Mouse (Mus musculus) heart, embryonic 10.5 days (tissue): ENCODE measurements around the gene Trpv2. TPM values are rescaled to one million over a fixed set of nuclear protein-coding genes. Genes with fewer than 3 reads are reported as not detected.

ENCODE experiments used
- DNase-seq: peaks from one replicate; pipeline ENCODE4 v3.0.0-alpha.2; 2017; ENCODE audit warnings: low spot score
- H3K27ac ChIP-seq: fragments of 300-500 bp; sonication (generic); 2 replicates; pipeline ENCODE4 v1.5.1; 2016; ENCODE audit warnings: mild to moderate bottlenecking
- H3K27me3 ChIP-seq: fragments of 300-500 bp; sonication (generic); 2 replicates; pipeline ENCODE4 v1.6.1; 2016; ENCODE audit warnings: mild to moderate bottlenecking; ENCODE audit not compliant: poor library complexity, insufficient read depth, severe bottlenecking
- H3K36me3 ChIP-seq: fragments of 300-500 bp; sonication (generic); 2 replicates; pipeline ENCODE4 v1.6.1; 2016; ENCODE audit warnings: mild to moderate bottlenecking, moderate library complexity
- H3K4me1 ChIP-seq: fragments of 300-500 bp; sonication (generic); 2 replicates; pipeline ENCODE4 v1.6.1; 2016; ENCODE audit warnings: mild to moderate bottlenecking
- H3K4me3 ChIP-seq: fragments of 300-500 bp; sonication (generic); 2 replicates; pipeline ENCODE4 v1.5.1; 2016; ENCODE audit warnings: mild to moderate bottlenecking, moderate library complexity
- H3K9me3 ChIP-seq: fragments of 300-500 bp; sonication (generic); 2 replicates; pipeline ENCODE4 v1.6.1; 2016; ENCODE audit warnings: mild to moderate bottlenecking, moderate library complexity
- WGBS: fragments of 180-500 bp; shearing (Covaris S2); methylation state at CpG from one replicate; pipeline ENCODE4 v1.1.7; 2016; 5-methylcytosine and 5-hydroxymethylcytosine counted together
- polyA plus RNA-seq: library from polyadenylated mRNA; unstranded; fragments of >200 nt; fragmentation: Nextera tagmentation; extraction: Ambion mirVana; gene quantifications from 2 replicates; pipeline ENCODE4 v1.2.1, GENCODE M21; 2016

Gene Trpv2
- polyA plus RNA-seq, 1 experiment from 2014 or later = 4.2 TPM

DNA sequence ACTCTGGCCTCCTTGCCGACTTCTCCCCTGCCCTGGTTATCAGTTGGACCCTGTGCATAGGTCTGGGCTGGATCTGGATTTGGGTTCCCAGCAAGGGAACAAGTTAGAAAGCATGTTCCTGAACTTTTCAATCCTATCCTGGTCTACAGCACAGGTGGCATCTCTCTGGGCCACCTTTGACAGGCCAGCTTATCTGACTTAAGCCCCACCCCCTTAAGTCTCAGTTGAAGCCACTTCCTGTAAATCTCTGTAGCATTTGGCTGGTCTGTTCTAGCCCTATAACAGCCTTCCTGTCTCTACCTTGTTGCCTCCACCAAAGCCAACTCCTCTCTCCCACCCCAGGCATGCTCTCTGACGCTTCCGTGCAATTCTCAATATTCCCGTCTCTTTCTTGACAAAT lies 24.3 kb downstream of the Trpv2 start:
- Histone ChIP-seq H3K4me3 (no peak overlapping the region), H3K4me1 (peaks cover 17% of the 10 kb centered on the region), H3K27ac (0 out of 2 replicates have a peak overlapping the region, but pooled peaks have one; percentile 7), H3K27me3 (no peaks in the 10 kb centered on the region), H3K36me3 (peaks cover 5% of the 10 kb centered on the region; the same call in 1 of the 2 replicates), H3K9me3 (no peaks in the 10 kb centered on the region)
- DNase-seq = no peak
- 67% methylated on average over 4 of the region's 4 CpGs for WGBS

DNA sequence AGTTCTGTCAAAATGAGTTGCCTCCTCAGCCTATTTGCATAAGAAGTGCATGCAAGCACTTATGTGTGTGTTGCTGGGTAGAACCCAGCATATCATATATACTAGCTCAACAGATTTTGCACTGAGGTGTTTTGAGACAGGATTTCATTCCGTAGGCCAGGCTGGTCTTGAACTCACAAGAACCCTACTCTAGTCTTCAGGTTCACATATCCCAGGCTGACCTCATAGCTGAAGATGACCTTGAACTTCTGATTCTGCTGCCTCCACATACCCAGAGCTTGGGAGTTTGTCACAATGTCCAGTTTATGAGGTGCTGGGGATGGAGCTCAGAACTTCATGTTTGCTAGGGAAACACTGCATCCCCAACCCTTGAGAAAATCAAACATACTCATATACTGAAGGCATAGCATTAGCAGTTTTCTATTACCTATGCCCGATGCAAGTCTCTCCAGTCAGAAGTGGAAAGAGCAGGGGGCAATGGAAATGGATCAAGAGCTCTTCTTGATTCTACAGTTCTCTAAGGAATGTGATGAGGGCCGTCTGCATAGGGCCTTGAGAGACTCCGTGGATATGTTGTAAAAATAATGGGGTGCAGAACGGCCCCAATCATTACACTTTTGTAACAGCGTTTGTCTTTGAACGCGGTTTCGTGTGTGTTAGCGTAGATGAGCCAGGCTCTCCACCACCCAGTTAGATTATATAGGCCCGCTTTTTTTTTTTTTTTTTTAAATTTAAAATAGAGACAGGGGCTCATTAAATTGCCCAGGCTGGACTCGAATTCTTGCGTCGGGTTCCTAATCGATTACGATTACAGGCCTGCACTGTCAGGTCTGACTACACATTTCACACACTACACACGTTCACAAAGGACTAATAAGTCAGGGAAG lies 27.7 kb downstream of the Trpv2 start:
- 14% methylated on average over 17 of the region's 17 CpGs for WGBS
- Histone ChIP-seq H3K27ac (peak overlapping the region; percentile 98), H3K27me3 (no peaks in the 10 kb centered on the region), H3K4me3 (peak overlapping the region; percentile 83), H3K36me3 (peaks cover 39% of the 10 kb centered on the region), H3K9me3 (no peaks in the 10 kb centered on the region), H3K4me1 (peaks cover 37% of the 10 kb centered on the region)
- no peak for DNase-seq

DNA sequence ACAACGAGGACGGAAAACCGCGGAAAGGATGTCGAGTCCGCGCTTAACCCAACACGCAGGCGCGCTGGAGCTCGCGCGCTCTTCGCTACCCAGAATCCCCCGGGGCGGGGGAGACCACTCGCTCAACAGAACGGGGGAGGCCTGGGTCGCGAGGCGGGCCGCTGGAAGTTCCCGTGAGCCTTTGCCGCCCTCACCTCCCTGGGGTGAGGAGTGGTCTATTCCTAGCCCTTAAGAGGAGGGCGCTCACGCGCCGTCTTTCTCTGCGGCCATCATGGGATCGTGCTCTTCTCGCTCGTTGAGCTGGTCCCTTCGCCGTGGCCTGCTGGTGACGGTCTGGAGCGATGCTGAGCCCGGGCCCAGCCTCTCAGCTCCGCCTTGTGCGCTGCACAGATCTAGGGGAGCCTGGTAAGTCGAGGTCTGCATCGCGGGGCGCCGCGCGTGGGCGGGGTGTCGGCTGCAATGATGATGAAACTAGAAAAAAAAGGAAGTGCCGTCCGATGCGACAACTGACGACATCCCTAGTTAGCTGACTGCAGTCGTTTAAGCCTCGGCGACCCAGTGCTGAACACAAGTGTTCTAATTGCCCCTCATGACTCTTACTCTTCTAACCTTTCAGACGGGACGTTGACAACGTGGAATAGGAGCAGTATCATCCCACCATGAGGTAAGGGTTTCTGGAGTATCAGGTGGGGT lies 28.5 kb downstream of the Trpv2 start:
- WGBS = under 1% methylated on average over 58 of the region's 58 CpGs
- peak; percentile 98 for DNase-seq

DNA sequence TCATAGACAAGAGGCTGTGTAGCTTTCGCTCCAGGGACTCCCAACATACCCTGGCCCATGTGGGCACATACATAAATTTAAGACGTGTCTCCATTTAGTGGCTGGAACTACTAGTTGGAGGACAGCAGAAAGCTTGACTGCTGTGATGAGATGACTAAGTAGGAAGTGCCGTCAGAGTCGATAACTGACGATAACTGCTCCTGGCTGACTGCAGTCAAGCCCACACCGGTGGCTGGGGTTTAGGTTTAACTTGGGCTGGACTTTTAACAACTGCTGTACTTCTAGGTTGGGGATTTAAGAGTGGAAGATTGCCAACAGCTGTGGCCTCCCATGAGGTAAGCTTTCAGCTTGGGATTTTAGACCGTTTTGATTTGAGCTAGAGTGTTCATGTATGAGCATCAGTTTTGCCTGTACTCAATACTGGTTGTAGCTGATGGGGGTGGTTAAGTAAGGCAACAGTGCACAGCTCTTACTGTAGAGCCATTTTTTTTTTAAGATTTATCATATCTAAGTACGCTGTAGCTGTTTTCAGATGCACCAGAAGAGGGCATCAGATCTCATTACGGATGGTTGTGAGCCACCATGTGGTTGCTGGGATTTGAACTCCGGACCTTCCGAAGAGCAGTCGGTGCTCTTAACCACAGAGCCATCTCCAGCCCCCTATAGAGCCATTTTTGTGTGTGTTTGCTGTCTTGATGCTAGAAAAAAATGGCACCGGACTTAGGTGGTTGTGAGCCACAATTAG lies 29.2 kb downstream of the Trpv2 start:
- Histone ChIP-seq H3K36me3 (peaks cover 54% of the 10 kb centered on the region), H3K9me3 (no peaks in the 10 kb centered on the region), H3K4me3 (peak overlapping the region; percentile 83), H3K27ac (peak overlapping the region; percentile 98), H3K27me3 (no peaks in the 10 kb centered on the region), H3K4me1 (peaks cover 29% of the 10 kb centered on the region)
- WGBS = 0% methylated on average over 13 of the region's 13 CpGs
- DNase-seq = no peak

More for the DNA sequence above, 28.5 kb downstream of the Trpv2 start:
- H3K27ac ChIP-seq = peak overlapping the region; percentile 98
- peak overlapping the region; percentile 83 for H3K4me3 ChIP-seq
- no peaks in the 10 kb centered on the region for H3K27me3 ChIP-seq
- no peaks in the 10 kb centered on the region for H3K9me3 ChIP-seq
- peaks cover 47% of the 10 kb centered on the region for H3K36me3 ChIP-seq
- H3K4me1 ChIP-seq = peaks cover 36% of the 10 kb centered on the region

DNA sequence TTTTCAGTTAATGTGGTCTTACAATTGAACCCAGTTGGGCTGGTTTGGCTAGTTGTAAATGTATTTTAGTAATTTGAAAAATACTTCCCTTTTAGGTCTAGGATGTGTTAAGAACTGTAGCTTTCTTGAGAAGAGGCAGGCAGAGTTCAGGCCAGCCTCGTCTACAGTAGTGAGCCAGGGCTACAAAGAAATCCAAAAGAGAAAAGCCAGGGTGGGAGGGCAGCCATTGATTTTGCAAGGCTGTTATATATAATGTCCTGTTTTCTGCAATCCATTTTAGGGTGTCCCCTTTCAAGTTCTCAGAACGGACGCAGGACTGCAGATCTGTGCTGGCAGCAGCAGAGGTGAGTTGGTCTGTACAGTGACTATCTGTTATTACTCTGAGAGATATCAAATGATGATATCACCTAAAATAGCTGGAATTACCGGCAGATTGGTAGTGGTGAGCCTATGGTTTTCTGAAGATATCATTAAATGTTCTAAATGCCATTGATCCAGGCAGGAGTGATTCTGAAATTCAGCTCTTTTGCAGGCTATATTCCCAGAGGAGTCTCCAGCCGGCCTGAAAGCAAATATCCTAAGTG lies 29.9 kb downstream of the Trpv2 start:
- Histone ChIP-seq H3K9me3 (no peaks in the 10 kb centered on the region), H3K4me3 (peak overlapping the region; percentile 83), H3K27me3 (no peaks in the 10 kb centered on the region), H3K36me3 (peaks cover 61% of the 10 kb centered on the region), H3K4me1 (peaks cover 27% of the 10 kb centered on the region), H3K27ac (peak overlapping the region; percentile 98)
- no peak for DNase-seq
- 23% methylated on average over 5 of the region's 5 CpGs for WGBS

DNA sequence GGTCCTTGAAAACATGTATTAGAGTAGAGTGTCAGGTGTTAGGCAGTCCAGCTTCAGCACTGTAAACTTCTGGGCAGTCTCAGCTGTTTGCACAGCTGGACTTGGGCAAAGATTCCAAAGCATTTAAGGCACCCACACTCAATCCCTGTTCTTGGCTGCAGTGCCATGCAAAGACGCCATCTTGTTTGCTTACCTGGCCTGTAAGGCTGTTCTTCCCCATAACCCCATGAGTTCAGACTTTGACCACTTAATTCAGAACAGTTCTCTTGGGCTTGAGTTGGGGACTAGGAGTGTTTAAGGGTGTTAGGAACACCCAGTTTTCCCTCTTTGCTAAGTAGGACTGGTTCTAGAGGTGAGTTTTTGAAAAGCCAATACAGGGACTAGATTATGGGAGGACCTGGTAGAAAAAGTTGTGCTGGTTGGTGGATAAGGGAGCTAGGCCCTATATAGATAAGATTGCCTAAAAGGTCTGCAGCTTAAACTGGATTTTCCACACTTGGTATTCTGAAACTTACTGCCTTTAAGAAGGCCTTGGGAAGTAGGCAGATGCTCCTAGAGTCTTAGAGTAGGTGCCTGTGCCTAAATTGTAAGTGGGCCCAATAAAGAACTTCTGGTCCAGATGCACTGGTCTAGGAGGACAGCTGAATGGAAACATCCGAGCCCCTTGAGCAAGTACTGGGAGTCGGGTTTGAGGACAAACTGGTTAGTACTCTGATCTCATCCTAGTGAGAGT lies 30.8 kb downstream of the Trpv2 start:
- Histone ChIP-seq H3K4me3 (peak overlapping the region; percentile 83), H3K27ac (peak overlapping the region; percentile 36; the same call in 1 of the 2 replicates), H3K27me3 (no peaks in the 10 kb centered on the region), H3K36me3 (peaks cover 67% of the 10 kb centered on the region), H3K4me1 (peaks cover 27% of the 10 kb centered on the region), H3K9me3 (no peaks in the 10 kb centered on the region)
- 35% methylated on average over 3 of the region's 3 CpGs for WGBS
- no peak for DNase-seq

DNA sequence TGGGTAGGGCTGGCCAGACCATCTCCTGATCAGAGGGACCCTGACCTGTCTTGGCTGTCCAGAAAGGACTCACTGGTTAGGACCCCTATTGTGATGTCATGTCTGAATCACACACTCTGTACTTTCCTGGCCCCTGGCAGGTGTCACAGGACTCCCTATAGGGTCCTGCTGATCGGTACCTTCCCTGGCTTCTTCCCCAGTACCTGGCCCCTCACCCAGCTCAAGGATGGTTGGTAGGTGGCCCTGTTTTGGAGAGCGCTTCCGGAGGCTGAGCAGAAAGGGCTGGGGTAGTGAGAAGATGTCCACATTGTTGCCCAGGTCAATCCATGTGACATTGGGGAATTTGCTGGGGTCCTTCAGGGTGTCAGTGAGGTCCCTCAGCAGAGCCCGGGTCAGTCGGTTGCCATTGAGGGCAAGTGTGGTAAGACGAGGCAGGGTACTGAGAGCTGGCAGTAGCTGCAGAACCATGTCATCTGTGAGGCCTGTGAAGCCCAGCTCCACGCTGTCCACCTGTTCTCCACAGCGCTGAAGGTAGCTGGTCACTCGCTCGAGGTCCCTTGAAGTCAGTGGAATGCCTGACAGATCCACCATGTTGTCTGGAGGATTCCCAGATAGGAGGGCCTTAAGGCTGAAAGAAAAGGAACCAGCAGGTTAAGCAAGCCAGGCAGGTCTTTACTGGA lies 31.5 kb downstream of the Trpv2 start:
- DNase-seq = no peak

DNA sequence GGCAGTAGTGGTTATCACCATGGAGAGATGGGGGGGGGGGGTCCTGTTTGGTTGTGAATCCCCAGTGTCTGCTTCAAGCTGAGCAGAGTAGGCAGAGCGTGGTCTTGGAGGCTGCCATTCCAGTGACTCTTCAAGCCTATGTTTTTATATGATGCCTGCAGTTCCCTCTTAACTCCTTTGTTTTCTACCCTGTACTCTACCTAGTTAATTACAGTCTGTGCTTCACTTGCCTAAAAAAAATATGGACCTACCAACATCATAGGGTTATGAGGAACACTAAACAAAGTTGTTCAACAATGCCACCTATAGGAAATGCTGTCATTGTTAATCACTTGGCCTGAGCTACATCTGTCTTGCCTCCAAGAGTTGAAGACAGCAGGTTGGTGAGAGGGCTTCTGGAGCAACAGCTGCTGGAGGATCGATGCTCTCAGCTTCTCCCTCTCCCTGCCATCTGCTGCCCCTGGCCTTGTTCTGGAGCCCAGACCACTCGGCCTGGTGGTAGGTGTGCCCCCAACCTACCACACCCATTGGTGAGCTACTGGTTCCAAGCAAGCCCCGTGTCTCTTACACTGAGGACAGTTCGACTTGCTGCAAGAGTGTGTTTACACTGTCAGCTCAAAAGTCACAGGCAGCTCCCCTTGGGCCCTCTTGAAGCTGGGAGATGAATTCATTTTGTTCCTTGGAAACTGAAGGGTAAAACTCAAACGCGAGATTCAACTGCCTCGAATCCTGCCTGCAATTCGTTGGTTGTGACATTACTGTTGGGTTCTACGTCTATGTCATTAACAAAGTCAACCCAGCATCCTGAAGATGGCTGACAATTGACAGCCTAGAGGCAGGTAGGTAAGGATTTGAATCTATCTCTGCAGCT lies 32.2 kb downstream of the Trpv2 start:
- peaks cover 27% of the 10 kb centered on the region for H3K4me1 ChIP-seq
- H3K9me3 ChIP-seq = no peaks in the 10 kb centered on the region
- DNase-seq = no peak
- no peaks in the 10 kb centered on the region for H3K27me3 ChIP-seq
- H3K4me3 ChIP-seq = peak overlapping the region; percentile 83; the same call in 1 of the 2 replicates
- 69% methylated on average over 10 of the region's 10 CpGs for WGBS
- H3K36me3 ChIP-seq = peaks cover 74% of the 10 kb centered on the region
- peak overlapping the region; percentile 36; the same call in 1 of the 2 replicates for H3K27ac ChIP-seq

More for the DNA sequence above, 31.5 kb downstream of the Trpv2 start:
- Histone ChIP-seq H3K4me3 (peak overlapping the region; percentile 83), H3K9me3 (no peaks in the 10 kb centered on the region), H3K4me1 (peaks cover 27% of the 10 kb centered on the region), H3K36me3 (peaks cover 74% of the 10 kb centered on the region), H3K27me3 (no peaks in the 10 kb centered on the region), H3K27ac (peak overlapping the region; percentile 36; the same call in 1 of the 2 replicates)
- WGBS = 41% methylated on average over 10 of the region's 10 CpGs

DNA sequence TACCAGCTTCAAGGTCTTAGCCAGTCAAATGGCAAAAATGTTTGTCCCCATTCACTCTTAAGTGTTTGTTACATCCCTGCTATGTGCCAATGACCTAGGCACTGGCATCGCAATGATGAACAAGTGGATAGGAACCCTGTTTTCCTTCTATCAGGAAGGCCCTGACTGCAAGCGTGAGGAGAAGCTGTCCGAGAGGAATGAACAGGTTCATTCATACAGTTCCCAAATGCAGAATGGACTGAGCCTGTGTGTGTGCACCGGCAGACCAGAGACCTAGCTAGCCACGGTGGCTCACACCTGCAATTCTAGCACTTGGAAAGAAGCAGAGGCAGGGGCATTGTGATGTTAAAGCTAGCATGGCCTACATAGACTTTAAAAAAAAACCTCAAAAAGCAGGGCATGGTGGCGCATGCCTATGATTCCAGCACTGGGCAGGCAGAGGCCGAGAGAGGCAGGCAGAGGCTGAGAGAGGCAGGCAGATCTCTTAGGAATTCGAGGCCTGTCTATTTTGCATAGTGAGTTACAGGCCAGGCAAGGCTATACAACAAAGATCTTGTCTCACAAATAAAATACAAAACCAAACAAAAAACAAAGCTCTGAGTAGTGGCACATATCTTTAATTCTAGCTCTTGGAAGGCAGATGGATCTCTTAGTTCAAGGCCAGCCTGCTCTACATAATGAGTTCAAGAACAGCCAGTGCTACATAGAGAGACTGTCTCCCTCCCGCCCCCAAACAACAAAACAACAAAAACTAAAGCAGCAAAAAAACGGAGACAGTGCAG lies 33.1 kb downstream of the Trpv2 start:
- Histone ChIP-seq H3K4me3 (no peak overlapping the region), H3K4me1 (peaks cover 24% of the 10 kb centered on the region), H3K27me3 (no peaks in the 10 kb centered on the region), H3K27ac (0 out of 2 replicates have a peak overlapping the region, but pooled peaks have one; percentile 6), H3K9me3 (no peaks in the 10 kb centered on the region), H3K36me3 (peaks cover 79% of the 10 kb centered on the region)
- DNase-seq = no peak
- WGBS = 70% methylated on average over 10 of the region's 10 CpGs

DNA sequence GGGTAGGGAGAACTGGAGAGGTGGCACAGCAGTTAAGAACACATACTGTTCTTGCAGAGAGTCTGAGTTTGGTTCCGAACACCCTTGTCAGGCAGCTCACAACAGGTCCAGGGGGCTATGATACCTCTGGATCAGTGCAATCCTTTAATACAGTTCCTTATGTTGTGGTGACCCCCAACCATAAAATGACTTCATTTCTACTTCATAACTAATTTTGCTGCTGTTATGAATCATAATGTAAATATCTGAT lies 33.6 kb downstream of the Trpv2 start:
- peaks cover 84% of the 10 kb centered on the region for H3K36me3 ChIP-seq

More for the DNA sequence above, 33.6 kb downstream of the Trpv2 start:
- Histone ChIP-seq H3K27ac (no peak overlapping the region), H3K9me3 (no peaks in the 10 kb centered on the region), H3K4me1 (peaks cover 24% of the 10 kb centered on the region), H3K4me3 (no peak overlapping the region), H3K27me3 (no peaks in the 10 kb centered on the region)
- WGBS = 91% methylated on average over 1 of the region's 1 CpGs
- no peak for DNase-seq
